Mouse (Mus musculus) 3T3-L1 (cell line): ENCODE results near the gene Htr3b.
"Not testable (repeated sequence)": the region's sequence is repeated elsewhere in the genome, so short reads cannot be mapped to it uniquely, and the experiment has no call there.

Experiments used
- DNase-seq: peaks from one replicate; pipeline ENCODE4 v3.0.0-alpha.2; 2015; ENCODE audit warnings: low read depth, low spot score

Htr3b gene

DNA sequence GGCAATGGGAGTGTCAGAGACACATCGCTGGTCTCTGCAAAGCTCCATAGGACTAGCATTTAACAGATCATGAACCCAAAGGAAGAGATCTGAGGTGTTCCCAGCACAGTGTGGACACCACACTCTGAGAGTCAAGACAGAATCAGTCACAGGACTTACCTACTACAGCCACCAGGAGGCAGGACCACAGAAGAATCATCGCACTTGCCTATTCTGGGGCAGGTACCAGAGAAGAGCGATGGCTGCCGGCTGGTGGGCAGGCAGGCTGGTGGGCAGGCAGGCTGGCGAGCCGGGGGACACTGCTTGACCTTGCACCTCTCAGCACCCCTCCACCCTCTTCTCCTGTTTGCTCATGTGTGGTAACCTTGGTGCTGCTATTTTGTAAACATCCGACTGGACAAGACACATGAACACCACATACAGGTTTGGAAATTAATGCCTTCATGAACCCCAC lies at the start of gene Htr3b:
Gene Htr3b (minus strand): TSS at position 404 of the 454 bp plus-strand sequence.
- DNase-seq: peak; percentile 5

DNA sequence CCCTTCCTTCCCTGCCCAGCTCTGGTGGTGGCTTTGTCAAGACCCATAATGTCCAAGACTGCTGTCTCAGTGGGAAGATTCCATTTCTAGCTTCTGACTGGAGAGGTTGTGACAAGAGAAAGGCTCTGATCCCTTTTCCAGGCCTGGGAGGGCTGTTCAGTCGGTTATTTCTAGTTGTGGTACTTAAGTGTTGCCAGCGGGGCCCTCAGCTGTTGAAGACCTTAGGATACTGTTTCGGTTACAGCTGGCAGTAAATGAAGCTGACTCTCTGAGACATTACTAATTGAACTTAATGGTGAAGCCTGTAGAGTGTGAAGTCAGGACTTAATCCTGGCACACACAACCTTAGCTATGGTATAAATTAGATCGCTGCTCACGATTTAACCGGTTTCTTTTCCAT lies 34.5 kb upstream of the Htr3b start:
- DNase-seq: no peak

DNA sequence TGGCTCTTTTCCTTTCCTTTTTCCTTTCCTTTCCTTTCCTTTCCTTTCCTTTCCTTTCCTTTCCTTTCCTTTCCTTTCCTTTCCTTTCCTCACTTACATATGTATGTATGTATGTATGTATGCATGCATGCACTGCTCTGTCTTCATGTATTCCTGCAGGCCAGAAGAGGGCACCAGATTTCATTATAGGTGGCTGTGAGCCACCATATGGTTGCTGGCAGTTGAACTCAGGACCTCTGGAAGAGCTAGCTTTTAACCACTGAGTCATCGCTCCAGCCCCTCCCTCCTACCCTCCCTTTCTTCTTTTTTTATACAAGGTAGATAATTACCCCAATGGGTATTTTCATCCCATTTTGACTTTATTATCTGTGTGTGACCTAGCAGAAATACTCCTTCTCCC lies 30.9 kb upstream of the Htr3b start:
- DNase-seq: peak; percentile 29

DNA sequence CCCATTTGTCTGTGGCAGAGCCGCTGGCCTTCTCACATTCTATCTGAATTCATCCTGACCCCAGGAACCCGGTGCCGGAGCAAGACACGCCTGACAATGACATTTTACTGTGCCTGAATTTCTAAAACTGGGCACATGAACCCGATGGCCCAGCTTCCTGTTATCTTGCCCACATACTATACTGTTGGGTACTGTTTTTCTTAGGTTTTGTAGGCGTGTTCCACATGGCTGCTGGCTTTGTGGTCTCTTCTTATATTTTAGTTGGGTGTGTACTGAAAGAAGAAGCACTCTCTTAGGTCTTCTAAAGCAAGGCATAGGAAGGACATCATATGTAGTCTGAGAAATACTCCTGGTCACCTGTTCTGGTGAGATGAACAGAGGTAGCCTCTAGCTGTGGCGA lies 30.0 kb upstream of the Htr3b start:
- DNase-seq: no peak

DNA sequence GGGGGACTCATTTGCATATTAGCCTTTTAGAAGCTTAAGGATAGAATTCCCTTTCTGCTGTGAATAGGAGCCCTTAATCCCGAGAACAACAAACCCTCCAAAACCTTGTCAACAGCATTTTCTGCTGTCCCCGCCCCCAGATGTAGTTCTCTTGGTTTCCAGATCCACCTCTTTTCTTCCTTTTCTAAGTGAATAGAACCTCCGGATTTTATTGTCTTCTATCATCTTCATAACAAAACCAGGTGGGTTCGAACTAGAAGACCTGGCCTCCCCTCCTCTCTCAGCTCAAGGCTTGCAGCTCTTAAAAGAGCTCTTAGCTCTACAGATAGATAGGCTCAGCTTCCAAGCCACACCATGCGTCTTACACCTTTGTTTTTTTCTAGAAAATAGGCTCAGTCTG lies 26.9 kb upstream of the Htr3b start:
- no peak for DNase-seq

- DNase-seq: peak; percentile 35
Measured at GRCm38 (mm10) chr9:48987201-48988101, 22.7 kb upstream of the Htr3b start.

DNA sequence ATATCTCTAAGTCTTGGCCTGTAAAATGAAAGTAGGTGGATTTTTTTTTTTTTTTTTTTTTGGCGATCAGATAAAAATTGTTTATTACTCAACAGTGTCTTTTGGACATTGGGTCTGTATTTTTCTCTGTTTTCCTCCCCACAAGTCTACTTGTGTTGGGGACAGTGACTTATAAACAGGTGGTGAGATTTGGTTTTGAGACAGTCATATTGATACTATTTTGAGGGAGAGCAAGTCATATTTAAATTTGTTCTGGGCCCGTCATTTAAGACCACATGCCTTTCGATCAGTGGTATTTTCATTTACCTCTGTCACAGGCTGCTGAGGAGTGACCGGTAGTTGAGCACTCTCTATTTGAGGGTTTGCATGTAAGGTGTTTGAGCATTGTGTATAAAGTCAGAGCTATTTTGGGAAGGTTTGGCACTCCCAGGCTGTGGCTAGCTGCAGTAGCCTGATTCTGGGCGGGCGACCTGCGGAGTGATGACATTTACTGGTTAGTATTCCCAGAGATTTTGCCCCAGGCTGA lies 21.9 kb upstream of the Htr3b start:
- peak; percentile 34 for DNase-seq

DNA sequence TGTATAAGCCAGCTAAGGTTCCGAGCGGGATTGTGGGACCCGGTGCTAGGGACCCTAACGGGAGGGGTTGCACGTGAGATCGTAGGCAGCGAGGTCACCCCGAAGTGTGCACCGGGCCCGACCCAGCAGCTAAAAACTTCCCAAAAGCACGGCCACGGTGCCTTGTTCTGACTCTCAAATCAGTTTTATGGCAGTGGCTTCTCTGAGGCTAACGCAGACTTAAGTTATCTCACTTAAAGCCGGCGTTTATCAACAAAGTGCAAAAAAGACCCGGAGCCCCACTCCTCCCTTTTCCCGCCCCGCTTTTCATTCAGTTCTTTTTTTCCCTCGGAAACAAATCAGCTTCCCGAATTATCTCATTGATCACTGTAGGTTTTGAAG lies 20.9 kb upstream of the Htr3b start:
- peak; percentile 20 for DNase-seq

DNA sequence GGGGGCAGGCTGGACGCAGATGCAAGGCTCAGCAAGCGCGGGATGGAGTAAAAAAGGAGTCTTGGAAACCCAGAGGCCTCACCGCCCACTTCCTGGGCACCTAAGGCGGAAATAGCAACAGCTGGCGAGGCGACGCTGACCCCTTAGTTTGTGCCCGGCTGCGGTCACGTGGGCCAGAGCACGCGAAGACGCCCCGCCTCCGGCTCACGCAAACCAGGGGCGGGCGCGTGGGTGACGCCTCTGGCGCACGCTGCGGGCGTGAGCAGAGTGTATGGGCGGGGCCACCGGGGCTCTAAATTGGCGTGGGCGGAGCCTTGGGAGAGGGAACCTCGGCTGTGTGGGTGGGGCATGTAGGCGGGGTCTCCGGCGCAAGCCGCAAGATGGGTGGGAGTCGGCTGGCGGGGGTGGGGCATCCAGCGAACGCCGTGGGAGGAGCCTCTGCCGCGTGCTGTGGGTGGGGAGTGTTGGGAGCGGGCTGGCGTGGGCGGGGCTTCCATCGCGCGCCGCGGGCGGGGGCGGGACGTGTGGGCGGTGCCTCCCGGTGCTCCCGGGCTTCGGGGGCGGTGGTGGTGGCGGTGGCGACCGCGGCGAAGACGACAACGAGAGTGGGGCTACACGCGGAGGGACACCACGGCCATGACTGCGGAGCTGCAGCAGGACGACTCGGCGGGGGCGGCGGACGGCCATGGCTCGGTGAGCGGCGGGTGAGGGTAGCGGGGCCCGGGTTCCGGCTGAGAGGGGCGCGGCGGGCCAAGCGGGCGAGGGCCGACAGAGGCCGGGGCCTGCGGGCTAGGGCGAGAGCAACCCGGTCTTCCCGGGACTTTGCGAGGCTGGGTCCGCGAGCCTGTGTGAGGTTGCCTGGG lies 20.3 kb upstream of the Htr3b start, which contains the start of gene Usp28:
Gene Usp28 (plus strand): TSS at position 531 of the 863 bp plus-strand sequence.
- DNase-seq: peak; percentile 97

DNA sequence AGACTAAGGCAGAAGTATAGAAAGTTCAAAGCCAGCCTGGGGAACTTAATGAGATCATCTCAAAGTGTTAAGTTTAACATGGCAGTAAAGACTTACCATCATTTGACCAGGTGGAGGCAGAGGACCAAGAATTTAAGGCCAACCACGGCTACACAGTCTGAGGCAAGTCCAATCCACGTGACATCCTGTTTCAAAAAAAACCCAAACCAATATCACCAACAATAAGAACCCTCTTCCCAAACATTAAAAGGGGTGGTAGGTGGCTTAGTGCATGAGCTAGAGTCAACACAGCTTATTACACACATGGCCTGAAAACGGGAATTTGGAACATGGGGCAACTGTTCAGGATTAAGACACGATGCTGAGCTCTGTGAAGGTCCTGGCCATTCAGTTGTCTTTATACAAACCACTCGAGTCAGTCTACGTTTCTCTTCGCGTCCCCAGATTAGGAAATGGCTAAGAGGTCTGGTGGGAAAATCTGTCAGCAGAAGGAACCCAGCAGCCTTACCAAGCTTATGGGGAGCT lies 19.6 kb upstream of the Htr3b start:
- peak; percentile 73 for DNase-seq

- DNase-seq: not testable (repeated sequence)
Measured at GRCm38 (mm10) chr9:48983801-48984200, 19.0 kb upstream of the Htr3b start.

- no peak for DNase-seq
Measured at GRCm38 (mm10) chr9:48981827-48982226, 17.0 kb upstream of the Htr3b start.

DNA sequence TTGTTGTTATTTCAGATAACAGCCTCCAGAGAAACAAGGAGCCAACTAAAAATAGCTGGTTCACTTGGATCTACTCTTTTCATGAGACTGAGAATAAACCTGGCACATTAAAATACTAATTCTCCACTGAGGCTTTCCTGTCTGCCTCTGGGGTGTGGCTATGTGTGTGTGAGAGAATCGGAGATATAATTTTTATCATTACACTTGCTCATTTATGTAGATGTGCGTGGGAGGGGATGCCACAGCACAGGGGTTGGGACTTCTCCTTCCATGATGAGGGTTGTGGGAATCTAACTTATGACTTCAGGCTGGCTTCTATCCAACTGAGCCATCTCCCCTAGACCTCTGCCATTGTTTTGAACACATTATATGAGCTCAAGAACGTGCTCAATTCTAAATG lies 16.0 kb upstream of the Htr3b start:
- DNase-seq: no peak

- DNase-seq: no peak
Measured at GRCm38 (mm10) chr9:48980371-48980770, 15.6 kb upstream of the Htr3b start.

DNA sequence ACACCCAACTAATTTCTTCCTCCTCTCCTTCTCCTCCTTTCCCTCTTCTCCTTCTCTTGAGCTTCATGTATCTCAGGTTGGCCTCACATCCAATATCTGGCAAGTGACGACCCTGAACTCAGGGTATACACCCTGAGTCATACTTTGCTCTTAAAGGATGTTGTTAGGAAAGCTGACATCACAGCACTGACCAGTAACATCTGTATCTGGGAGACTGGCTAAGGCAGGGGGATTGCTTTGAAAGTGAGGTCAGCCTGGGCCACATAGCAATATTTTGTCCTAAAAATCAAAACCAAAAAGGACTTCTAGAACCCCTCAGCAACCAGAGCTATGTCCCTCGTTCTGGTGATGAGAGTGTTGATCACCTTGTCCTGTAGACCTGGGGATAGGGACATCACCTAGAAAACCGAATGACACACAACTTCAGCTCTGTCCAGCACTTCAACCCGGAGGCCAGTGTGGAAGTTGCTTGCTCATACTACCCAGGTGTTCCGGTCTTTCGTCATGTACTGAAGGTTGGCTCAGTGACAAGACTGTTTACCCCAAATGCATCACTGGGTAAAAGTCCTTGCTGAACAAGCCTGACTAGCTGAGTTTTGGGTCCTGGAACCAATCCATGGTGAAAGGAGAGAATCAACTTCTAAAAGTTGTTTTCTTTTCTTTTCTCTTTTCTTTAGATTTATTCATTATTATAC lies 12.0 kb upstream of the Htr3b start:
- DNase-seq: peak; percentile 84

GRCm38 (mm10) chr9:48972494-48972893 lies 7.7 kb upstream of the Htr3b start:
- DNase-seq: peak; percentile 73

DNA sequence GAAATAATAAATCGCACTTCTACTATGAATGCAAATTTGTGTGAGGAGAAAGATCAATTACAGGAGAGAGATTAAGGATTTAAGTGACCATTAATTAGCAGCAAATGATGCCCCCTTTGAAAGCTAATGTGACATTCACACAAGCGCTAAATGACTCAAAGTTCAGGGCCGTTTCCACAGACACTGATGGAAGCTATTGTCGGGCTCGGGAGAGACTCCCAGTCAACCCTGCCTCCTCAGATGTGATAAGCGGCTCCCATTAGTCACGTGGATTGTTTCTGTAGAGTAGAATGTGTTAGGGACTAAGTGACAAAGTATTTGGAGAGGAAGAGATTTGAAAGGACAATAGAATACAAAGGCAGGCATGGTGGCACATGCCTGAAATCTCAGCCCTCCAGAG lies 2.7 kb downstream of the Htr3b start:
- no peak for DNase-seq

DNA sequence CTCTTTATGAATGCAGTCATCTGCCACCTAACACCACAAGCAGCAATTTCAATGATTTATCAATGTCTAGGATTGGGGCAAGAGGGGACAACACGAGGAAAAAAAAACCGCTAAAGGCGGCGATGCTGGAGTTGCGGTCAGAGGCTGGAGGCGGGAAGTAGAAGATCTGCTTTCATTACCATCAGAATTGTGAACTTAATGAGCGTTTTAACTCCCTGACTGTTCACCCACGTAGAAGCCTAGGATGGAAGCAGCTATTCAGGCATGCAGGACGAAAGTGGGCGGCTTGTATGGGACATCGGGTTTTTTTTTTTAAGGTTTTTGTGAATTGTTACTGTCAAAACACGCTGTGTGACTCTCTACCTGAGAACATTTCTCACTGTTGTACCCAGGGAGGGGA lies 3.5 kb downstream of the Htr3b start:
- no peak for DNase-seq

- no peak for DNase-seq
Measured at GRCm38 (mm10) chr9:48947565-48947964, 17.2 kb downstream of the Htr3b start.

DNA sequence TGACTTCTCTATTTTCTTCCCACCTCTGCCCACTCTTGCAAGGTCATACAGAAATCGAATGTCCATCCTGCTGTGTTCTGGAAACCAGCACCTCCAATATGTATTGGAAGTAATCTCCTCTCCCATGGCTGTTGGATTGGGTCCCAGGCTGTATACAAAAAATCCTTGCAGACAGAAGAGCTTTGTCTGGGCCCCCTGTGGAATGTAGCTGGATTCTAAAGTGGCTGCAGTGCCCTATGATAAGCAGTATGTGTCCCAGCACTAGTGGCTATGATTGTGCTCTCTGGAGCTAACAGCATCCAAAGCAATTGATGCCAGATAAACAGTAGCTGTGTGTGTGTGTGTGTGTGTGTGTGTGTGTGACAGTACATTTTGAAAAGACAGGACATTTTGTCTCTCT lies 22.4 kb downstream of the Htr3b start:
- no peak for DNase-seq

DNA sequence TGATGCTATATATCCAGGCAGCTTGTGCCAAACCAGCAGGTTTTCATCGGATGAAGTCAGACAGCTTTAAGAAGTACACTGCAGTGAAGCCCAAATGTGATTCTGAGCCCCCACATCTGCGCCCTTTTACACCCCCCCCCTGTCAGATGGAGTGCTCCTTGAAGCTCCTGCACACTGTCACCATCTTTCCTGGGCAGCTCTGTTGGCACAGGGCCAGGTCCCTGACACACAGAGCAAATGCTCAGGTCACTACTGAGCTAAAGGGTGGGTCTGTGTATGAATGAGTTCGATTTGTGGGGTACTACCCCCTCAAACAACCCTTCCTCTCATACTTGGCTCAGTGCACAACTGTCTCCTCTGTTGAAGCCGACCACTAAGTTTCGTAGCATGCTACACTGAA lies 35.4 kb downstream of the Htr3b start:
- DNase-seq: no peak
